Mouse (Mus musculus) megakaryocyte, embryonic 14.5 days (primary cell): Measurements from ENCODE around the gene Prr23a2.

Experiments used
- FLI1 ChIP-seq: IDR thresholded peaks from 2 replicates; pipeline ENCODE4 v1.6.1; 2012; ENCODE audit warnings: low read length, inconsistent platforms, mixed read lengths
- GATA1 ChIP-seq: IDR thresholded peaks from 3 replicates; pipeline ENCODE4 v1.6.1; 2012; ENCODE audit warnings: mixed read lengths, low read length, inconsistent platforms, borderline replicate concordance

- TF ChIP-seq GATA1 (no peak), FLI1 (no peak)
These were observed 38.7 kb upstream of the Prr23a2 start for GRCm38 (mm10) chr9:98817592-98817991.
